Mouse (Mus musculus) erythroid progenitor cell, adult 5-6 weeks (primary cell): ENCODE measurements around the gene Acta1. TPM values are rescaled to one million over a fixed set of nuclear protein-coding genes. Genes with fewer than 3 reads are reported as not detected.

Experiments
- ATAC-seq: replicated peaks from 2 replicates; pipeline ENCODE4 v1.8.0; 2016; ENCODE audit warnings: moderate number of reproducible peaks, mild to moderate bottlenecking, moderate TSS enrichment, inconsistent platforms; ENCODE audit not compliant: poor library complexity, low FRiP score, severe bottlenecking
- total RNA-seq, 2 experiments: library from RNA; stranded (forward) in 1 of 2; stranded (reverse) in 1 of 2; fragments of 150-400 nt in 1 of 2; fragments of 186-747, 209-891 nt in 1 of 2; gene quantifications; 2 replicates each; pipeline versions ENCODE4 v1.2.3 to v1.2.4; 2015 to 2017; ENCODE audit warnings: low replicate concordance in 2 of 2

Acta1 gene
- total RNA-seq, 2 experiments from 2014 or later = 4.5 TPM; not detected in 1

DNA sequence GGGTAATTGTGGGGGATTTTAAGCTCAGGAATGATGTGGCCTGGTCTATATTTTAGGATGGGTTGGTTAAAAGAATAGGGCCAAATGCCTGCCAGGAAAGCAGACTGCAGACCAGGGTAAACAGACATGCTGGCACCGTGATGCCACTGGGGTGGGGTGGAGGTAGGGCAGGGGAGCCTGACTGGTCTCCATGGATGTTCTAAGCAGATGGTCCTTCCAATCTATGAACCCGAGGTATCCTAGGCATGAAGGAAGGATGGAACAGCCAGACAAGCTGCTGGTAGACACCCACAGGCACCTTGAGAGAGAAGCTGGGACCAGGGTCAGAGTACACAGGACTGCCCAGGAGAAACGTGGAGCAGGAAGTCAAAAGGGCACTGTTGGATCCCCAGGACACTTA is 47.0 kb downstream of the Acta1 start:
- no peak for ATAC-seq

DNA sequence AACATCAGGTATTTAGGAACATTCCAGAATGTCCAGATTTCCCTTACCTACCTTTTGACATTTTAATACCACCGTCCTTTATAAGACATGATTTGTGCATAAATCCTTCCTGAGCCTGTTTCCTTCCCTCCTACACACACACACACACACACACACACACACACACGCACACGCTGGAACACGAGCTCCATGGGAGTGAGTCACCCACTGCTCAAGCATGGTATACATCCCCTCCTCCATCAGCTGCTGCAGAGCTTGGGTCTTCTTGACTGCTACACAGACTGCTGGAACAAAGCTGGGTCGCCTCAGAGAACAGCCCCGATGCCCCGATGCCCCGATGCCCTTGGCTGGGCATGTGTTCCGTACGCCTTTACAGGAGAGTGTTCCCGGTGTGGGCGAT is 48.0 kb downstream of the Acta1 start:
- no peak for ATAC-seq

DNA sequence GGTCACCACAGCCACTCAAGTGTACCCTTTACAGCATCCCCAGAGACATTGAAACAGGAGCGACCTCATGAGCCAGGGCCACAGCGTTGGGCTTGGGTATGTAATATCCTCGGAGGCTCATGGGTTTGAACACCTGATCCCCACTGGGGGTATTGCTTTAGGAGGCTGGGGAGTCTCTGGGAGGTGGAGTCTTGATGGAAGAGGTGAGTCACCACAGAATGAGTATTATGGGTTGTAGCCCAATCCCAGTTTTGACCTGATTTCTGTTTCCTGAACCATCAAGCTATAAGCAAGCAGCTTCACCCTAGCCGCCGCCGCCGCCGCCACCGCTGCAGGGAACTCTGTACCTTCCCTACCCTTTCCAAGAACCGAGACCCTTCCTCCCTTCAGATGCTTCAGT is 48.6 kb downstream of the Acta1 start:
- ATAC-seq = no peak

DNA sequence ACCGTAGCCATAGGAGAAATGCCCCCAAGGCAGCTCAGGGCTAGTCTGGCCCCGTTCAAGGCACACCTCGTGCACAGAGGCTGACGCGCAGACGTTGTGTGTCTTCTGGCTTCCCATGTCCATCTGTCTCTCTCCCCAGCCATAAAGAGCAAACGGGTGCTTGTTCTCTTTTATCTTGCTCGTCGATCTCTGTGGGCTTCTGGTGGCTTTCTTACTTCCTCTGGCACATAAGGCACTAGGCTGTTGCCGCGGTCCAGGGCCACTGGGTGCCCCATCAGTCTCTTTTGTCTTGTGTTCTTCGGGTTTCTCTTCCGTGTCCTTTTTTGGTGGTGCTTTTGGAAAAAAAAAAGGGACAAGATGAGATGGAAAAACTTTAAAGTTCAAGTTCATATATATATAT is 49.4 kb downstream of the Acta1 start:
- no peak for ATAC-seq

DNA sequence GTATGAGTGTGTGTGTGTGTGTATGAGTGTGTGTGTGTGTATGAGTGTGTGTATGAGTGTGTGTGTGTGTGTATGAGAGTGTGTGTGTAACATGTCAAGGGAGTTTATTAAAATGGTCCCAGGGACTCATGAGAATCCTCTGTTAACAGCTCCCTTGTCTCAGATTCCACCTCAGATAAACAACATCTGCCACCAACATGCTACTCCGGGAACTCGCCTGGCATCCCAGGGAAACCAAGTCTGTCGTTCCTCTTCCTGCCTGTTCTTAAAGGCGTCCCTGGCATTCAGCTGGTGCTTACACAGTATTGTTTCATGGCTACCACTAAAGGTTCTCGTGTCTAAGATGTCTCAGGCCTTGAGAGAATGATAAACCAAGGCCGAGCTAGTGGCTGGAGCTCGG is 50.2 kb downstream of the Acta1 start:
- ATAC-seq = no peak

DNA sequence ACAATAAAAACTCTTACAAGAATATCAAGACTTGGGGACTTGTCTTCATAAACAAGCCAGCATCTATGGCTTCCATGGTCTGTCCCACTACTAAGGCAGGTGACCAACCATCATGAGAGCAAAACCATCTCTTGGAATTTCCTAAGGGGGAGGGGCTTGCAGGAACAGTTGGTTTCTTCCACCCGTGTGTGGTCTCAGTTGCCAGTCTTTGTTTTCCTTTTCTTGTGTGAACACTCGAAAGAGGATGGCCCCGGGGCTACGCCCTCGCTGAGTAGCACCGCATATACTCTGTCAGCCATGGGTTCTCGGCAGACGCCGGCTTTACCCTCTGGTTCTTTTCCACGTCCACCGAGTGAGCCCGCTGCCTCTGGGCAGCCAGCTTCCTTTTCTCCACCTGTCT is 52.5 kb downstream of the Acta1 start:
- no peak for ATAC-seq

Other genes with a start within 250 kb of the Acta1 start
- gene Rhou, start 240.8 kb downstream of the Acta1 start, total RNA-seq (2015; ENCODE audit: low replicate concordance) = 4.2 and 5.4 TPM in 2 replicates
- 1.6 and 2.2 TPM in 2 replicates for gene Rhou, start 240.8 kb downstream of the Acta1 start, total RNA-seq (2017; ENCODE audit: low replicate concordance)
- gene Rab4a, start 88.8 kb downstream of the Acta1 start, total RNA-seq (2015; ENCODE audit: low replicate concordance) = 1.7 and 3.6 TPM in 2 replicates
- gene Rab4a, start 88.8 kb downstream of the Acta1 start, total RNA-seq (2017; ENCODE audit: low replicate concordance) = 3.3 TPM in 1 of 2 replicates, not detected in the other
- 28.1 and 31.4 TPM in 2 replicates for gene Ccsap, start 34.5 kb downstream of the Acta1 start, total RNA-seq (2015; ENCODE audit: low replicate concordance)
- 35.5 and 42.4 TPM in 2 replicates for gene Ccsap, start 34.5 kb downstream of the Acta1 start, total RNA-seq (2017; ENCODE audit: low replicate concordance)
- 32.1 and 35.2 TPM in 2 replicates for gene Nup133, start 54.5 kb upstream of the Acta1 start, total RNA-seq (2015; ENCODE audit: low replicate concordance)
- 46.0 and 49.7 TPM in 2 replicates for gene Nup133, start 54.5 kb upstream of the Acta1 start, total RNA-seq (2017; ENCODE audit: low replicate concordance)
- gene Abcb10, start 88.4 kb upstream of the Acta1 start, total RNA-seq (2015; ENCODE audit: low replicate concordance) = 465 and 471 TPM in 2 replicates
- 483 and 625 TPM in 2 replicates for gene Abcb10, start 88.4 kb upstream of the Acta1 start, total RNA-seq (2017; ENCODE audit: low replicate concordance)
- gene Taf5l, start 126.6 kb upstream of the Acta1 start, total RNA-seq (2015; ENCODE audit: low replicate concordance) = 45.0 and 46.9 TPM in 2 replicates
- 40.3 and 41.6 TPM in 2 replicates for gene Taf5l, start 126.6 kb upstream of the Acta1 start, total RNA-seq (2017; ENCODE audit: low replicate concordance)
- gene Urb2, start 126.8 kb upstream of the Acta1 start, total RNA-seq (2015; ENCODE audit: low replicate concordance) = 10.9 and 11.5 TPM in 2 replicates
- 8.5 and 10.7 TPM in 2 replicates for gene Urb2, start 126.8 kb upstream of the Acta1 start, total RNA-seq (2017; ENCODE audit: low replicate concordance)